Mouse (Mus musculus) ES-Bruce4 (cell line): ENCODE measurements around the gene Ints6.

Experiments used
- CTCF ChIP-seq: IDR thresholded peaks from one replicate; pipeline ENCODE4 v1.8.1; 2011; ENCODE audit warnings: low read depth, low read length
- POLR2A ChIP-seq: IDR thresholded peaks from one replicate; pipeline ENCODE4 v1.8.1; 2011; ENCODE audit warnings: low read length; ENCODE audit not compliant: insufficient read depth

DNA sequence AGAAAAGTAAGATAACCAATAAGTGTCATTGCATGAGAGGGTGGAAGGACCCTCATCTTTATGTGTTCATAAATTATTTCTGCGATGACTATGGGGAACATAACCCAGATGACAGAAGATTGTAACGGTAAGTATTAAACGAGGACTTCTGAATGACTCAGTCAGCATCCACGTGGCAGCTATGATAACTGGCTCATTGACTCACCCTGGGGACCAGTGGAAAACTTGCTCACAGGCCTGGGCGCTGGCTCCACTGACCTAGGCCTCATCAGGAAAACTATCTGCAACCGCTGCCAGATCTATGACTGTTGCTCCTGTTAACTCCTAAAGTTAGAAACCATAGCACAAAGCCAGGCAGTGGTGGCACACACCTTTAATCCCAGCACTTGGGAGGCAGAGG lies 112.6 kb downstream of the Ints6 start:
- TF ChIP-seq CTCF (no peak), POLR2A (no peak)
